Mouse (Mus musculus): ENCODE measurements around the gene Pxdc1. TPM values are rescaled to one million over a fixed set of nuclear protein-coding genes. Genes with fewer than 3 reads are reported as not detected.

Pxdc1 gene
- polyA plus RNA-seq, 1 experiment from 2014 or later = 26.2 TPM

GRCm38 (mm10) chr13:34673354-34673753 lies 20.1 kb upstream of the Pxdc1 start:
- Histone ChIP-seq H3K9ac (no peak overlapping the region), H3K4me1 (peaks cover 15% of the 10 kb centered on the region), H3K4me2 (no peak overlapping the region), H3K9me3 (no peaks in the 10 kb centered on the region), H3K27ac (no peak overlapping the region), H3K36me3 (no peaks in the 10 kb centered on the region), H3K27me3 (no peaks in the 10 kb centered on the region), H3K4me3 (no peak overlapping the region)
- 86% methylated on average over 5 of the region's 5 CpGs for WGBS
- ATAC-seq (ENCODE audit: insufficient number of reproducible peaks, low FRiP score, low TSS enrichment, low read depth) = no peak

- Histone ChIP-seq H3K4me2 (no peak overlapping the region), H3K9me3 (no peaks in the 10 kb centered on the region), H3K36me3 (no peaks in the 10 kb centered on the region), H3K27me3 (no peaks in the 10 kb centered on the region), H3K27ac (no peak overlapping the region), H3K4me1 (no peaks in the 10 kb centered on the region), H3K4me3 (no peak overlapping the region), H3K9ac (no peak overlapping the region)
- ATAC-seq (ENCODE audit: insufficient number of reproducible peaks, low FRiP score, low TSS enrichment, low read depth) = no peak
- WGBS = 56% methylated on average over 16 of the region's 16 CpGs
Measured at GRCm38 (mm10) chr13:34669919-34670865, 16.9 kb upstream of the Pxdc1 start.

DNA sequence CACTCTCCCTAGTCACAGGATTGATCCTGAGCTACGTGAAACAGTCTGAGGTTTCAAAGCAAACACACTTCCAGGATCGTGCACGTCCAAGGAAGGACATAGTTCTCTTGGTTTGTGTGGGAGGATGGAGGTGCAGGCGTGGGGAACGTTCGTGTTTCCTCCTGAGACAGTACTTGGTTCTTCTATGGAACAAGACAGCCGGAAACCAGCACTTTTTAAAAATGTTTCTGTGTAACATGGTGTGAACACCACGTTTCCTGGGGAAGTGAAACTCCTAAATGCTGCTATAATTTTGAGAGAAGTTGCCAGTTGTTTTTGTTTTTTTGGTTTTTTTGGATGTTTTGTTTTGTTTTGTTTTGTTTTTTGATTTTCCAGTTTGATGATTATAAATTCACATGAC lies 13.9 kb upstream of the Pxdc1 start:
- 78% methylated on average over 8 of the region's 8 CpGs for WGBS
- no peak overlapping the region for H3K27ac ChIP-seq
- no peak for ATAC-seq (ENCODE audit: insufficient number of reproducible peaks, low FRiP score, low TSS enrichment, low read depth)

DNA sequence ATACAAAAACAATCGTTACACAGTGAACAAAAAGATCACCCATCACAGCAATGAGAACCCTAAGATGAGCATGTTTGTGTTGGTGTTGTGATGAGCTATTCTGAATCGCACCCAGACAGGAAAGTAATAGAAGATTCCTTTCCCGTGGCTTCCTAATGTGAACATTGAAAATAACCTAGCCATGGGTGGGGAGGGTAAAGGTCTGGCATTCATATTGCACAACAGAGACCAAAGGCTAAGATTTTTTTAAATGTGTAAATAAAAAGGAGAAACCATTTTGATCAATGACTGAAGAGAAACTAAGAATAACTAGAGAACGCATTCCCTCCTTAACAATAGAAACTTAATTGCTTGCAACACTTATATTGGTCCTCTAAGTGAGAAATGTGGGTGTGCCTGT lies 11.8 kb upstream of the Pxdc1 start:
- no peaks in the 10 kb centered on the region for H3K36me3 ChIP-seq
- no peaks in the 10 kb centered on the region for H3K27me3 ChIP-seq
- no peaks in the 10 kb centered on the region for H3K4me1 ChIP-seq
- WGBS = 85% methylated on average over 4 of the region's 4 CpGs
- no peaks in the 10 kb centered on the region for H3K9me3 ChIP-seq
- ATAC-seq (ENCODE audit: insufficient number of reproducible peaks, low FRiP score, low TSS enrichment, low read depth) = no peak
- H3K4me2 ChIP-seq = no peak overlapping the region
- H3K9ac ChIP-seq = no peak overlapping the region
- no peak overlapping the region for H3K27ac ChIP-seq
- H3K4me3 ChIP-seq = no peak overlapping the region

More for the DNA sequence above, 13.9 kb upstream of the Pxdc1 start:
- Histone ChIP-seq H3K4me3 (no peak overlapping the region), H3K4me2 (no peak overlapping the region), H3K9ac (no peak overlapping the region), H3K36me3 (no peaks in the 10 kb centered on the region), H3K9me3 (no peaks in the 10 kb centered on the region), H3K4me1 (no peaks in the 10 kb centered on the region), H3K27me3 (no peaks in the 10 kb centered on the region)

GRCm38 (mm10) chr13:34663762-34664161 lies 10.5 kb upstream of the Pxdc1 start:
- 76% methylated on average over 6 of the region's 6 CpGs for WGBS
- Histone ChIP-seq H3K4me1 (no peaks in the 10 kb centered on the region), H3K4me3 (no peak overlapping the region), H3K9ac (no peak overlapping the region), H3K9me3 (no peaks in the 10 kb centered on the region), H3K27me3 (no peaks in the 10 kb centered on the region), H3K4me2 (no peak overlapping the region), H3K27ac (no peak overlapping the region), H3K36me3 (no peaks in the 10 kb centered on the region)
- ATAC-seq (ENCODE audit: insufficient number of reproducible peaks, low FRiP score, low TSS enrichment, low read depth) = no peak

- Histone ChIP-seq H3K4me2 (no peak overlapping the region), H3K4me3 (no peak overlapping the region), H3K9me3 (no peaks in the 10 kb centered on the region), H3K4me1 (no peaks in the 10 kb centered on the region), H3K27ac (no peak overlapping the region), H3K27me3 (no peaks in the 10 kb centered on the region; the same call in 1 of the 2 replicates), H3K36me3 (no peaks in the 10 kb centered on the region), H3K9ac (no peak overlapping the region)
- WGBS = 63% methylated on average over 4 of the region's 4 CpGs
- no peak for ATAC-seq (ENCODE audit: insufficient number of reproducible peaks, low FRiP score, low TSS enrichment, low read depth)
Measured at GRCm38 (mm10) chr13:34659507-34659906, 6.2 kb upstream of the Pxdc1 start.

GRCm38 (mm10) chr13:34656351-34656750 lies 3.1 kb upstream of the Pxdc1 start:
- H3K27me3 ChIP-seq = peaks cover 7% of the 10 kb centered on the region; the same call in 1 of the 2 replicates
- ATAC-seq (ENCODE audit: insufficient number of reproducible peaks, low FRiP score, low TSS enrichment, low read depth) = no peak
- H3K4me3 ChIP-seq = no peak overlapping the region
- H3K4me1 ChIP-seq = peaks cover 21% of the 10 kb centered on the region
- H3K4me2 ChIP-seq = no peak overlapping the region
- H3K27ac ChIP-seq = no peak overlapping the region
- H3K36me3 ChIP-seq = no peaks in the 10 kb centered on the region
- H3K9me3 ChIP-seq = no peaks in the 10 kb centered on the region
- 76% methylated on average over 5 of the region's 5 CpGs for WGBS
- no peak overlapping the region for H3K9ac ChIP-seq

GRCm38 (mm10) chr13:34652353-34653241 lies 689 bp downstream of the Pxdc1 start:
- H3K27me3 ChIP-seq = peaks cover 20% of the 10 kb centered on the region; the same call in 1 of the 2 replicates
- H3K9ac ChIP-seq = peak overlapping the region; percentile 81
- H3K4me2 ChIP-seq = peak overlapping the region; percentile 88
- no peaks in the 10 kb centered on the region for H3K36me3 ChIP-seq
- H3K4me3 ChIP-seq = peak overlapping the region; percentile 69
- WGBS = under 1% methylated on average over 105 of the region's 105 CpGs
- H3K4me1 ChIP-seq = peaks cover 47% of the 10 kb centered on the region
- no peaks in the 10 kb centered on the region for H3K9me3 ChIP-seq
- peak; percentile 78 for ATAC-seq (ENCODE audit: insufficient number of reproducible peaks, low FRiP score, low TSS enrichment, low read depth)
- peak overlapping the region; percentile 92 for H3K27ac ChIP-seq

- under 1% methylated on average over 35 of the region's 35 CpGs for WGBS
- Histone ChIP-seq H3K9me3 (no peaks in the 10 kb centered on the region), H3K4me3 (peak overlapping the region; percentile 69), H3K36me3 (no peaks in the 10 kb centered on the region), H3K27me3 (peaks cover 20% of the 10 kb centered on the region; the same call in 1 of the 2 replicates), H3K27ac (peak overlapping the region; percentile 92), H3K4me2 (peak overlapping the region; percentile 88), H3K4me1 (peaks cover 52% of the 10 kb centered on the region), H3K9ac (peak overlapping the region; percentile 81)
- ATAC-seq (ENCODE audit: insufficient number of reproducible peaks, low FRiP score, low TSS enrichment, low read depth) = no peak
Measured at GRCm38 (mm10) chr13:34652016-34652352, 1.3 kb downstream of the Pxdc1 start.

DNA sequence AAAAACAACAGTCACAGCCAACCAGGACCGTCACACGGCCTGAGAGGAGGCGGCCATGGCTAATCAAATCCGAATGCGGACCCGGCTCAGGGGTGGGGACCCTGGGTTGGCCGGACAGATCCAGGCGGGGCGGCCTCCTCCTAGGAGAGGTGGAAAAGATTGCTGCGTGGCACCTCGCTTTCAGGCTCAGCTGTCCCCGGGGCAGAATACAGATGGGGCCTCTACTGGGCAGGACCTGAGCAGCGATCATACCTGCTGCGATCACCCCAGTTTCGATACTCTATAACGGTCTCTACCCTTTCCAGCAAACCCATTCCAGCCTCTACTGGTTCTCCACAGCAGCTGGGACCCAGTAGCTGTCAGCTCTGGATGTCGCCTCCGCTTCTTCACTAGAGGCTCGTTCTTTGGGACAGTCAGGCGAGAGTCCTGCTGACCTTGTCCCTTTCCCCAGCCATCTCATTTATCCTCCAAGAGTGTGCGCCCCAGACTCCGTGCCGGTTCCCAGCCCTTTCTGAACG lies 1.8 kb downstream of the Pxdc1 start:
- Histone ChIP-seq H3K36me3 (no peaks in the 10 kb centered on the region), H3K4me2 (peak overlapping the region; percentile 88), H3K27ac (peak overlapping the region; percentile 92; the same call in 1 of the 2 replicates), H3K9me3 (no peaks in the 10 kb centered on the region), H3K27me3 (peaks cover 20% of the 10 kb centered on the region; the same call in 1 of the 2 replicates), H3K4me1 (peaks cover 57% of the 10 kb centered on the region), H3K4me3 (peak overlapping the region; percentile 69), H3K9ac (peak overlapping the region; percentile 81)
- WGBS = 3% methylated on average over 24 of the region's 24 CpGs
- no peak for ATAC-seq (ENCODE audit: insufficient number of reproducible peaks, low FRiP score, low TSS enrichment, low read depth)

GRCm38 (mm10) chr13:34650953-34651352 lies 2.3 kb downstream of the Pxdc1 start:
- H3K4me3 ChIP-seq = peak overlapping the region; percentile 69
- 22% methylated on average over 10 of the region's 10 CpGs for WGBS
- H3K9me3 ChIP-seq = no peaks in the 10 kb centered on the region
- H3K27ac ChIP-seq = peak overlapping the region; percentile 92; the same call in 1 of the 2 replicates
- H3K4me1 ChIP-seq = peaks cover 62% of the 10 kb centered on the region
- no peaks in the 10 kb centered on the region for H3K36me3 ChIP-seq
- H3K9ac ChIP-seq = peak overlapping the region; percentile 81
- no peak for ATAC-seq (ENCODE audit: insufficient number of reproducible peaks, low FRiP score, low TSS enrichment, low read depth)
- peak overlapping the region; percentile 88 for H3K4me2 ChIP-seq
- peaks cover 20% of the 10 kb centered on the region; the same call in 1 of the 2 replicates for H3K27me3 ChIP-seq

Data from limb, embryonic 15.5 days (tissue).